Mouse (Mus musculus) right cerebral cortex, postnatal 36 days (tissue): ENCODE measurements at regions not wholly inside any gene's neighbourhood (a gene's known extent, or its start where the extent isn't known, plus 50 kb on each side); places are given as distances from the start of the nearest gene placed in this dataset.
"Not testable (repeated sequence)": the region's sequence is repeated elsewhere in the genome, so short reads cannot be mapped to it uniquely, and the experiment has no call there.

ENCODE experiments used
- DNase-seq, 2 experiments: peaks; one replicate each; pipeline ENCODE4 v3.0.0; 2022; ENCODE audit warnings: low spot score in 2 of 2, mixed read lengths in 1 of 2

GRCm38 (mm10) chr7:64101679-64102078 is 52.0 kb upstream of the Trpm1 start:
- no peak for DNase-seq

- DNase-seq, result no peak
Measured at GRCm38 (mm10) chr7:64099606-64100005, 54.0 kb upstream of the Trpm1 start.

DNA sequence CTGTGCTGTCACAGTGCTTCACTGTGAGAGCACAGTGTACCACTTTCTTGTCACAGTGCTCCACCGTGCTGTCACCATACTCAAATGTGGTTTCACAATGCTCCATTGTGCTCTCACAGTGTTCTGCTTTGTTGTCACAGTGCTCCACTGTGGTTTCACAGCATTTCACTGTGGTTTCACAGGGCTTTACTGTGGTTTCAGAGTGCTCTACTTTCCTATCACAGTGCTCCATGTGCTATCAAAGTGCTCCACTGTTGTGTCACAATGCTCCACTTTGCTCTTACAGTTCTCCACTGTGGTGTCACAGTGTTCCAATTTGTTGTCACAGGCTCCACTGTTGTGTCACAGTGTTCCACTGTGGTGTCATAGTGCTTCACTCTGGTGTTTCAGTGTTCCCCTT is 63.6 kb upstream of the Trpm1 start:
- DNase-seq, result no peak

GRCm38 (mm10) chr7:64089034-64089433 is 64.6 kb upstream of the Trpm1 start:
- no peak for DNase-seq

- DNase-seq, result not testable (repeated sequence)
Measured at GRCm38 (mm10) chr7:64083978-64084377, 69.7 kb upstream of the Trpm1 start.

GRCm38 (mm10) chr7:64082651-64083050 is 71.0 kb upstream of the Trpm1 start:
- no peak for DNase-seq

DNA sequence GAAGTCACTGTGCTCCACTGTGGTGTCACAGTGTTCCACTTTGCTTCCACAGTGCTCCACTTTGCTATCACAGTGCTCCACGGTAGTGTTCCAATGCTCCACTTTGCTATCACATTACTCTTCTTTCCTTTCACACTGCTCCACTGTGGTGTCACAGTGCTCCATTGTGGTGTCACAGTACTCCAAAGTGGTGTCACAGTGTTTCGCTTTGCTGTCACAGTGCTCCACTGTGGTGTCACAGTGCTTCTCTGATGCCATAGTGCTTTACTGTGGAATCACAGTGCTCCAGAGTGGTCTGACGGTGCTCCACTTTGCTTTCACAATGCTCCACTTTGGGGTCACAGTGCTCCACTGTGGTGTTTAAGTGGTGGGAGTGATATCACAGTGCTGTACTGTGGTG is 71.4 kb upstream of the Trpm1 start:
- DNase-seq, result no peak

DNA sequence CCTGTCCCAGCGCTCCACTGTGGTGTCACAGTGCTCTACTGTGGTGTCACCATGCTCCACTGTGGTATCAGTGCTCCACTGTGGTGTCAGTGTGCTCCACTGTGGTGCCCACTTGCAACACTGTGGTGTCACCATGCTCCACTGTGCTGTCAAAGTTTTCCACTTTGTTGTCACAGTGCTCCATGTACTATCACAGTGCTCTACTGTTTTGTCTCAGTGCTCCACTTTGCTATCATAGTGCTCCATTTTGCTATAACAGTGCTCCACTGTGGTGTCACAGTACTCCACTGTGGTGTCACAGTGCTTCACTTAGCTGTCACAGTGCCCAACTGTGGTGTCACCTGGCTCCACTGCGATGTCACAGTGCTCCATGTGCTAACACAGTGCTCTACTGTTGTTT is 72.0 kb upstream of the Trpm1 start:
- DNase-seq, result no peak

- DNase-seq, result no peak
Measured at GRCm38 (mm10) chr7:64081019-64081418, 72.6 kb upstream of the Trpm1 start.

- DNase-seq, result no peak
Measured at GRCm38 (mm10) chr7:64079301-64079700, 74.3 kb upstream of the Trpm1 start.

GRCm38 (mm10) chr7:64078646-64079045 is 75.0 kb upstream of the Trpm1 start:
- DNase-seq, result no peak

DNA sequence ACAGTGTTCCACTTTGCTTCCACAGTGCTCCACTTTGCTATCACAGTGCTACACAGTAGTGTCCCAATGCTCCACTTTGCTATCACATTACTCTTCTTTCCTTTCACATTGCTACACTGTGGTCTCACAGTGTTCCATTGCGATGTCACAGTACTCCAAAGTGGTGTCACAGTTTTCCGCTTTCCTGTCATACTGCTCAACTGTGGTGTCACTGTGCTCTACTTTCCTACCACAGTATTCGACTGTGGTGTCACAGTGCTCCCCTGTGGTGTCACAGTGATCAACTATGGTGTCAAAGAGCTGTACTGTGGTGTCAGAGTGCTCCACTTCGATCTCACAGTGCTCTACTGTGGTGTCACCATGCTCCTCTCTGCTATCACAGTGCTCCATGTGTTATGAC is 76.1 kb upstream of the Trpm1 start:
- DNase-seq, result no peak

DNA sequence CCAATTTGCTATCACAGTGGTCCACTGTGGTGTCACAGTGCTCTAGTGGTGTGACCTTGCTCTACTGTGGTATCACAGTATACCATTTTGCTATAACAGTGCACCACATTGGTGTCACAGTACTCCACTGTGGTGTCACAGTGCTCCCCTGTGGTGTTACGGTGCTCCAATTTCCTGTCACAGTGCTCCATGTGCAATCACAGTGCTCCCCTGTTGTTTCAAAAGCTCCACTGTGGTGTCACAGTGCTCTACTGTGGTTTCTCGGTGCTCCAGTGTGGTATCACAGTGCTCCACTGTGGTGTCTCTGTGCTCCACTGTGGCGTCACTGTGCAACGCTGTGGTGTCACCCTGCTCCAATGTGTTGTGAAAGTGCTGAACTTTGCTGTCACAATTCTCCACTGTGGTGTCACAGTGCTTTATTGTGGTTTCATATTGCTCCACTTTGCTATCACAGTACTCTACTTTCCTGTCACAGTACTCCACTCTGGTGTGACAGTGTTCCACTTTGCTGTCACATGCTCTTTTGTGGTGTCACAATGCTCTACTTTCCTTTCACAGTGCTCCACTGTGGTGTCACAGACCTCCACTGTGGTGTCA is 76.8 kb upstream of the Trpm1 start:
- DNase-seq, result no peak

- no peak for DNase-seq
Measured at GRCm38 (mm10) chr7:64075696-64076313, 77.8 kb upstream of the Trpm1 start.

GRCm38 (mm10) chr7:64074661-64075234 is 78.9 kb upstream of the Trpm1 start:
- DNase-seq, result no peak

- DNase-seq, result no peak
Measured at GRCm38 (mm10) chr7:64074186-64074585, 79.4 kb upstream of the Trpm1 start.

DNA sequence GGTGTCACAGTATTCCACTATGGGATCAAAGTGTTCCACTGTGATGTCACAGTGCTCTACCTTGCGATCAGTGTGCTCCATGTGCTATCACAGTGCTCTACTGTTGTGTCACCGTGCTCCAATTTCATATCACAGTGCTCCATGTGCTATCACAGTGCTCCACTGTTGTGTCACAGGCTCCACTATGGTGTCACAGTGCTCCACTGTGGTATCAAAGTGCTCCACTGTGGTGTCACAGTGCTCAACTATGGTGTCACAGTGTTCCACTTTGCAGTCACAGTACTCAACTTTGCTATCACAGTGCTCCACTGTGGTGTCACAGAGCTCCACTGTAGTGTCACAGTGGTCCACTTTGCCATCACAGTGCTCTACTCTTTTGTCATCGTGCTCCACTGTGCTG is 79.9 kb upstream of the Trpm1 start:
- DNase-seq, result no peak

- no peak for DNase-seq
Measured at GRCm38 (mm10) chr7:64070930-64071329, 82.7 kb upstream of the Trpm1 start.

DNA sequence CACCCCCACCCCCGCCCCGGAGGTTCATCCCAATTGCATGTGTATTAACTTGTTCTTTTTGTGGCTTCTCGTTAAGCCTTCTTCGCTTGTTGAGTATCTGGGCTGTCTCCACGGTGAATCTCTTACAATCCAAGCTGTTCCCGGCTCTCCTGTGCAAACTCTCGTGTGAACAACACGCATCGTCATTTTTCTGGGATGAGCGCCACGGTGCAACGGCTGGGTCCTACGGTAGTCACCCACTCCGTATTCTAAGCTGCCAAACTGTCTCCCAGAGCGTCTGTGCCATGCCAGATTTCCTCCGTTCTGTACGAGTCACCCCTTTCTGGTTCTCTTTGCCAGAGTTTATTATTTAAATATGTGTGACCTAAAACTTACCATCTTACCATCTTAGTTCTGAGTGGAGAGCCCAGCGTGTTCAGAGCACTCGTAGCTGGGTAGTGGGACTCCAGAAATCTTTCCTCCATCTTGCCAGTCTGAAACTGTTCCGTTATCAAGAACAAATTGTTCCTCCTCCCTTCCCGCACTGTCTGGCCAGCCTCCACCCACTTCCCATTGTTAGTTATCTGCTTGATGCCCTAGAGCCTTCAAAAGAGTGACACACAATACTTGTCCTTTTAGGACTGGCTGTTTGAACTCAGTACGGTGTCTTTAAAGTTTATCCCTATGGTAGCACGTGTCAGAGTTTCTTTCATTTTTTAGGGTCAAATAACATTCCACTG is 87.9 kb upstream of the Trpm1 start:
- DNase-seq, result peak; percentile 88 to 90

GRCm38 (mm10) chr7:64064460-64065241 is 89.0 kb upstream of the Trpm1 start:
- DNase-seq, result peak in 1 of 2 experiments; percentile 55

DNA sequence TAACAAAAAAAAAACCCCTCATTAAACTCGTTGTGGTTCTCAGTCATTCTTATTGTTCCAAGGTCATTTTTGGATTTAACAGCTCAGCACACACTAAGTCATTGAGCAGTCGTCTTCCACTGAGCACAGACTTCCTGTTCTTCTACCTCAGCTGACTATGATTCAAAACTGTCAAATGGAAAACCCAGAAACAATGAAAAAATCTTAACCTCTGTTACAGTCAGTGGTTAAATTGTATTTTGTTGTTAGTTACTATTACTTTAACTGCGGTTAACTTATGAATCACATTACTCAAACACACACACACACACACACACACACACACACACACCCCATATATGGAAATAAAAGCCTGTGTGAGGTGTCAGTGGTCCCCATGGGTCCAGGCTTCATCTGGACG is 92.5 kb upstream of the Trpm1 start:
- no peak for DNase-seq

- no peak for DNase-seq
Measured at GRCm38 (mm10) chr7:64060582-64060981, 93.1 kb upstream of the Trpm1 start.
